Mouse (Mus musculus): Measurements from ENCODE around the gene Fam222b.
A peak's percentile ranks its signal among the peaks of the same experiment; 100 is the strongest.

DNA sequence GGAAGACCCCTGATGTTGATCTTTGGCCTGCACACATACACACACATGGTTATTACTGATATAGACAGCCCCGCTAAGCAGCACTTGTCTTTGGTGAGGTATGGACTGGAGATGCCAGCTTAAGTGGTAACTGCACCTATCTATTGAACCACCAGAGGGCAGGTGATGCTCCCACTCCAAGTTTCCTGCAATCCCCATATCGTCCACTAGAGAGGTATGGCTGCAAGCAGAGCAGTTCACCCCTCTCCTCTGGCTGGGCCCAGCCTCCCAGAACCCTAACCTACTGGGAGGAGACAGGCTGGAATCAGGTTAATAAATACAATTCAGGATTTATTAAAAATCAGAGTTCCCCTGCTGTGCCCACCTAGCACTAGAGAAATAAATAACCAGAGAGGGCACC, 64.6 kb downstream of the Fam222b start:
- TF ChIP-seq CTCF (IDR thresholded peaks at IDR 0.05; ENCODE audit: extremely low read depth, insufficient read depth, insufficient read length, insufficient replicate concordance), result peak; percentile 94; the same call in 1 of the 2 replicates
- no peak for TF ChIP-seq POLR2A (IDR thresholded peaks at IDR 0.05; ENCODE audit: low read depth, low read length)

All from spleen, adult 2 months (tissue).